In genomic region chr13:23586940-23587225, GRCm38 (mm10) we compare ENCODE assay signal across 8 mouse cellular contexts. TPM values are rescaled to one million over a fixed set of nuclear protein-coding genes. Genes with fewer than 3 reads are reported as not detected.
DNase-seq lines count a peak whose midpoint lies in the region; ATAC-seq lines count a peak whose summit lies in the region.

No protein-coding gene starts in this region.

- H3K4me2 ChIP-seq in lung, embryonic 16.5 days (ENCODE audit: low read depth, low read length) = peak overlapping the region; percentile 70
- peak overlapping the region; percentile 65 for H3K4me2 ChIP-seq in embryonic facial prominence, embryonic 14.5 days (ENCODE audit: low read depth, low read length)
- H3K4me2 ChIP-seq in limb, embryonic 12.5 days = peak overlapping the region; percentile 76
- H3K4me2 ChIP-seq in stomach, embryonic 14.5 days (replicated peaks; ENCODE audit: low read depth, low read length) = peak overlapping the region; percentile 69

- DNase-seq in lung, postnatal 10 days = no peak
- no peak for DNase-seq in embryonic facial prominence, embryonic 14.5 days (ENCODE audit: low spot score)
- DNase-seq in left cerebral cortex, postnatal 25 days (ENCODE audit: low spot score in 2 of 2) = no peak
- DNase-seq in kidney, postnatal 14 days = no peak
- DNase-seq in gastrocnemius, postnatal 25 days = no peak

- peak overlapping the region; percentile 98 for H3K27ac ChIP-seq in lung, embryonic 16.5 days (ENCODE audit: low read length)
- peak overlapping the region; percentile 93 for H3K27ac ChIP-seq in embryonic facial prominence, embryonic 14.5 days (replicated peaks; ENCODE audit: low read depth, low read length)
- H3K27ac ChIP-seq in limb, embryonic 12.5 days = peak overlapping the region; percentile 97
- peak overlapping the region; percentile 98 for H3K27ac ChIP-seq in stomach, embryonic 14.5 days (ENCODE audit: low read length)

- 0% methylated on average over 1 of the region's 1 CpGs for WGBS in lung, embryonic 16.5 days
- WGBS in embryonic facial prominence, embryonic 14.5 days = 6% methylated on average over 1 of the region's 1 CpGs
- 2% methylated on average over 1 of the region's 1 CpGs for WGBS in limb, embryonic 12.5 days
- 4% methylated on average over 1 of the region's 1 CpGs for WGBS in stomach, embryonic 14.5 days

- intact Hi-C loops in left cerebral cortex, postnatal 25 days (cut with DNase I) = loop anchor here (2.0 to 10.0 kb wide), 4 partner anchors 34 to 1832 kb away; partner anchors contain the start of genes Hist1h1b, Hist1h2ac, Hist1h2ak and Hist1h2an

- peaks cover 21% of the 10 kb centered on the region for H3K4me1 ChIP-seq in lung, embryonic 16.5 days (replicated peaks; ENCODE audit: control insufficient read depth, insufficient read depth, low read length)
- peaks cover 23% of the 10 kb centered on the region; the same call in 1 of the 2 replicates for H3K4me1 ChIP-seq in embryonic facial prominence, embryonic 14.5 days (ENCODE audit: control insufficient read depth, insufficient read depth, low read length)
- H3K4me1 ChIP-seq in limb, embryonic 12.5 days (replicated peaks) = peaks cover 28% of the 10 kb centered on the region
- peaks cover 18% of the 10 kb centered on the region; the same call in 1 of the 2 replicates for H3K4me1 ChIP-seq in stomach, embryonic 14.5 days (ENCODE audit: control insufficient read depth, insufficient read depth, low read length)

- no peaks in the 10 kb centered on the region for H3K9me3 ChIP-seq in lung, embryonic 16.5 days (ENCODE audit: control insufficient read depth, low read length)
- no peaks in the 10 kb centered on the region for H3K9me3 ChIP-seq in embryonic facial prominence, embryonic 14.5 days (ENCODE audit: control insufficient read depth, low read length)
- H3K9me3 ChIP-seq in limb, embryonic 12.5 days = no peaks in the 10 kb centered on the region
- H3K9me3 ChIP-seq in stomach, embryonic 14.5 days (ENCODE audit: control insufficient read depth, low read depth, low read length) = no peaks in the 10 kb centered on the region

- H3K36me3 ChIP-seq in lung, embryonic 16.5 days (ENCODE audit: control insufficient read depth, insufficient read depth, low read length) = no peaks in the 10 kb centered on the region
- H3K36me3 ChIP-seq in embryonic facial prominence, embryonic 14.5 days (ENCODE audit: control insufficient read depth, insufficient read depth, low read length) = no peaks in the 10 kb centered on the region
- no peaks in the 10 kb centered on the region for H3K36me3 ChIP-seq in limb, embryonic 12.5 days
- no peaks in the 10 kb centered on the region for H3K36me3 ChIP-seq in stomach, embryonic 14.5 days (ENCODE audit: control insufficient read depth, insufficient read depth, low read length)

- peak overlapping the region; percentile 41 for H3K4me3 ChIP-seq in lung, embryonic 16.5 days (ENCODE audit: low read length)
- H3K4me3 ChIP-seq in embryonic facial prominence, embryonic 14.5 days (ENCODE audit: low read depth, low read length) = peak overlapping the region; percentile 45
- peak overlapping the region; percentile 44 for H3K4me3 ChIP-seq in limb, embryonic 12.5 days (replicated peaks)
- peak overlapping the region; percentile 38 for H3K4me3 ChIP-seq in stomach, embryonic 14.5 days (ENCODE audit: low read depth, low read length)

- H3K9ac ChIP-seq in lung, embryonic 16.5 days (ENCODE audit: low read length) = peak overlapping the region; percentile 69
- peak overlapping the region; percentile 66 for H3K9ac ChIP-seq in embryonic facial prominence, embryonic 14.5 days (ENCODE audit: low read depth, low read length)
- H3K9ac ChIP-seq in limb, embryonic 12.5 days (replicated peaks) = peak overlapping the region; percentile 38; the same call in 1 of the 2 replicates
- H3K9ac ChIP-seq in stomach, embryonic 14.5 days (replicated peaks; ENCODE audit: low read depth, low read length) = peak overlapping the region; percentile 31; the same call in 1 of the 2 replicates

- no peaks in the 10 kb centered on the region for H3K27me3 ChIP-seq in lung, embryonic 16.5 days (ENCODE audit: control insufficient read depth, insufficient read depth, low read depth, low read length)
- no peaks in the 10 kb centered on the region for H3K27me3 ChIP-seq in embryonic facial prominence, embryonic 14.5 days (replicated peaks; ENCODE audit: control insufficient read depth, insufficient read depth, low read length)
- H3K27me3 ChIP-seq in limb, embryonic 12.5 days = no peaks in the 10 kb centered on the region
- no peaks in the 10 kb centered on the region for H3K27me3 ChIP-seq in stomach, embryonic 14.5 days (ENCODE audit: control insufficient read depth, insufficient read depth, low read length)

- no peak for ATAC-seq in lung, embryonic 16.5 days (ENCODE audit: low read depth)
- ATAC-seq in embryonic facial prominence, embryonic 14.5 days (ENCODE audit: low read depth) = no peak
- no peak for ATAC-seq in limb, embryonic 12.5 days (ENCODE audit: insufficient number of reproducible peaks, insufficient read depth, low FRiP score, low TSS enrichment, low read depth)
- ATAC-seq in stomach, embryonic 14.5 days (ENCODE audit: insufficient number of reproducible peaks, insufficient read depth, low FRiP score, low read depth) = no peak

RNA-seq across cellular contexts. Expression of gene Hist1h4d, which starts 5.5 kb away (rescaled TPM):
- 130 and 135 TPM in 2 replicates for polyA plus RNA-seq in lung, embryonic 16.5 days (2015; fragmentation: Nextera tagmentation; extraction: Ambion mirVana)
- 74.5 and 84.0 TPM in 2 replicates for polyA plus RNA-seq in embryonic facial prominence, embryonic 14.5 days (2014; fragmentation: Nextera tagmentation; extraction: Ambion mirVana)
- polyA plus RNA-seq in limb, embryonic 12.5 days (2016; fragmentation: Nextera tagmentation; extraction: Ambion mirVana) = 139 and 158 TPM in 2 replicates
- 99.6 and 119 TPM in 2 replicates for polyA plus RNA-seq in stomach, embryonic 14.5 days (2014; fragmentation: Nextera tagmentation; extraction: Ambion mirVana)
- total RNA-seq in left cerebral cortex, postnatal 25 days (2021) = 100 to 1,000 TPM; 121 to 160 TPM
- total RNA-seq in gastrocnemius, postnatal 25 days (2021) = 10 to 100 TPM; 35.7 to 38.0 TPM

RNA-seq across cellular contexts. Expression of gene Hist1h3d, which starts 11.3 kb away (rescaled TPM):
- 7.4 and 9.5 TPM in 2 replicates for polyA plus RNA-seq in lung, embryonic 16.5 days (2015; fragmentation: Nextera tagmentation; extraction: Ambion mirVana)
- polyA plus RNA-seq in embryonic facial prominence, embryonic 14.5 days (2014; fragmentation: Nextera tagmentation; extraction: Ambion mirVana) = 5.2 and 7.2 TPM in 2 replicates
- 9.5 and 11.3 TPM in 2 replicates for polyA plus RNA-seq in limb, embryonic 12.5 days (2016; fragmentation: Nextera tagmentation; extraction: Ambion mirVana)
- polyA plus RNA-seq in stomach, embryonic 14.5 days (2014; fragmentation: Nextera tagmentation; extraction: Ambion mirVana) = 11.2 and 16.2 TPM in 2 replicates
- 10 to 100 TPM in 1 of 2 experiments, 1 to 10 TPM in 1; 7.2 to 10.5 TPM for total RNA-seq in left cerebral cortex, postnatal 25 days (2021)
- 1 to 10 TPM; 3.4 to 3.8 TPM for total RNA-seq in gastrocnemius, postnatal 25 days (2021)

RNA-seq across cellular contexts. Expression of gene Hist1h2ad, which starts 12.7 kb away (rescaled TPM):
- 2.9 and 3.4 TPM in 2 replicates for polyA plus RNA-seq in lung, embryonic 16.5 days (2015; fragmentation: Nextera tagmentation; extraction: Ambion mirVana)
- polyA plus RNA-seq in embryonic facial prominence, embryonic 14.5 days (2014; fragmentation: Nextera tagmentation; extraction: Ambion mirVana) = 1.6 and 2.8 TPM in 2 replicates
- polyA plus RNA-seq in limb, embryonic 12.5 days (2016; fragmentation: Nextera tagmentation; extraction: Ambion mirVana) = 1.9 and 2.7 TPM in 2 replicates
- 4.1 and 6.2 TPM in 2 replicates for polyA plus RNA-seq in stomach, embryonic 14.5 days (2014; fragmentation: Nextera tagmentation; extraction: Ambion mirVana)
- 1 to 10 TPM; 9.0 to 9.1 TPM for total RNA-seq in left cerebral cortex, postnatal 25 days (2021)
- 1 to 10 TPM; 1.5 to 5.5 TPM for total RNA-seq in gastrocnemius, postnatal 25 days (2021)

RNA-seq across cellular contexts. Expression of gene Hist1h2bf, which starts 12.9 kb away (rescaled TPM):
- polyA plus RNA-seq in lung, embryonic 16.5 days (2015; fragmentation: Nextera tagmentation; extraction: Ambion mirVana) = 4.8 and 6.8 TPM in 2 replicates
- 3.6 and 4.1 TPM in 2 replicates for polyA plus RNA-seq in embryonic facial prominence, embryonic 14.5 days (2014; fragmentation: Nextera tagmentation; extraction: Ambion mirVana)
- 12.5 and 21.2 TPM in 2 replicates for polyA plus RNA-seq in limb, embryonic 12.5 days (2016; fragmentation: Nextera tagmentation; extraction: Ambion mirVana)
- polyA plus RNA-seq in stomach, embryonic 14.5 days (2014; fragmentation: Nextera tagmentation; extraction: Ambion mirVana) = 7.1 and 7.3 TPM in 2 replicates
- total RNA-seq in left cerebral cortex, postnatal 25 days (2021) = 10 to 100 TPM; 25.7 to 29.4 TPM
- total RNA-seq in gastrocnemius, postnatal 25 days (2021) = 10 to 100 TPM; 10.4 TPM

RNA-seq across cellular contexts. Expression of gene Hist1h2bg, which starts 15.7 kb away (rescaled TPM):
- 13.6 and 15.8 TPM in 2 replicates for polyA plus RNA-seq in lung, embryonic 16.5 days (2015; fragmentation: Nextera tagmentation; extraction: Ambion mirVana)
- polyA plus RNA-seq in embryonic facial prominence, embryonic 14.5 days (2014; fragmentation: Nextera tagmentation; extraction: Ambion mirVana) = 5.1 and 5.3 TPM in 2 replicates
- 16.5 and 25.4 TPM in 2 replicates for polyA plus RNA-seq in limb, embryonic 12.5 days (2016; fragmentation: Nextera tagmentation; extraction: Ambion mirVana)
- 11.0 and 12.6 TPM in 2 replicates for polyA plus RNA-seq in stomach, embryonic 14.5 days (2014; fragmentation: Nextera tagmentation; extraction: Ambion mirVana)
- total RNA-seq in left cerebral cortex, postnatal 25 days (2021) = 10 to 100 TPM; 82.4 to 88.3 TPM
- 10 to 100 TPM; 24.4 to 24.5 TPM for total RNA-seq in gastrocnemius, postnatal 25 days (2021)
